Mouse (Mus musculus): ENCODE measurements around the gene Card14. TPM values are rescaled to one million over a fixed set of nuclear protein-coding genes. Genes with fewer than 3 reads are reported as not detected.
"Not testable (repeated sequence)": the region's sequence is repeated elsewhere in the genome, so short reads cannot be mapped to it uniquely, and the experiment has no call there.

Card14 gene
- polyA plus RNA-seq, 1 experiment from 2014 or later = 0.30 TPM

DNA sequence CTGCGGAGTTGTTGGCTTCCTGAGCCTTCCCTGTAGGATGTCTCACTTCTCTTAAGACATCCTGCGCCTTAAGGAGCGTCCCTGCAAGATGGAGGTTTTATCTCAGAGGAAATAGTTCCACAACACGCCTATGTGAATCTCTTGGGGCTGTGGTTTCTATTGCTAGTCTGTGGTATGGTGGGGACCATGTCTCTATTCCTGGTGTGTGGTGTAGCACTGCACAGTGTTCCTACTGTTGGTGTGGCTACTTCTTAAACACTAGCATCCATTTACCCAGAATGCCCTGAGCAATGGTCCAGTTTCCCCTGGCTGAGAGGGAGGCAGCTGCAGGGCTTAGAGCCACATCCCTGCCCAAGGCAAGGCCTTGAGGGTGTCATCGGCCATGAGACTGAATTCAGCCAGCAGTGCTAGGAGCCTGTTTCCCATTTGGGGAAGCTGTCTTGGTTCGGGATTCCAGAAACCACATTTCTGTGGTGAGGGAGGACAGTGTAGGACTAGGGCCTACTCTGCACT is 74.8 kb downstream of the Card14 start:
- Histone ChIP-seq H3K27me3 (ENCODE audit: low read depth, poor library complexity, severe bottlenecking) (peaks cover 5% of the 10 kb centered on the region; the same call in 1 of the 2 replicates), H3K4me1 (no peaks in the 10 kb centered on the region), H3K27ac (no peak overlapping the region), H3K9me3 (replicated peaks) (no peaks in the 10 kb centered on the region), H3K36me3 (peaks cover 37% of the 10 kb centered on the region), H3K4me3 (no peak overlapping the region)
- no peak for DNase-seq (ENCODE audit: low spot score)
- WGBS = 80% methylated on average over 6 of the region's 6 CpGs

DNA sequence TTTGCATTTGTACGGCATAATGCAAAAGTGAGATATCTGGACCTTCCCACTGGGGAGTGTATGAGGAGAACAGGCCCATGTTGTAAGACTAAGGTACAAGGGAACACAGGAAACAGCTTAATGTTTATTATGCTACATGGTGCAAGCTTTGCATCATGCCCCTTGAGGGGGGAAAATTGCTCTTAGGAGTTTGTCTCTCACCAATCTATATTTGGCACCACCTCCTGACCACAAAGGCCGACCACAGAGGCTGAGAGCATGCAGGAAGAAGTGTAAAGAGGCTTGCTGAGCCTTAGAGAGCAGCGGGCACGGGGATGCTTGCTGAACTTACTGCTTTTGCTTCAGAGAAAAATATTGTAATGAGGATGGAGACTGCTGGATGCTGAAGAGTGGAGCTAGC is 77.3 kb downstream of the Card14 start:
- Histone ChIP-seq H3K4me3 (no peak overlapping the region), H3K27ac (no peak overlapping the region), H3K27me3 (ENCODE audit: low read depth, poor library complexity, severe bottlenecking) (peaks cover 30% of the 10 kb centered on the region), H3K9me3 (replicated peaks) (no peaks in the 10 kb centered on the region), H3K4me1 (peaks cover 6% of the 10 kb centered on the region), H3K36me3 (peaks cover 12% of the 10 kb centered on the region)
- DNase-seq (ENCODE audit: low spot score) = no peak
- 92% methylated on average over 4 of the region's 4 CpGs for WGBS

DNA sequence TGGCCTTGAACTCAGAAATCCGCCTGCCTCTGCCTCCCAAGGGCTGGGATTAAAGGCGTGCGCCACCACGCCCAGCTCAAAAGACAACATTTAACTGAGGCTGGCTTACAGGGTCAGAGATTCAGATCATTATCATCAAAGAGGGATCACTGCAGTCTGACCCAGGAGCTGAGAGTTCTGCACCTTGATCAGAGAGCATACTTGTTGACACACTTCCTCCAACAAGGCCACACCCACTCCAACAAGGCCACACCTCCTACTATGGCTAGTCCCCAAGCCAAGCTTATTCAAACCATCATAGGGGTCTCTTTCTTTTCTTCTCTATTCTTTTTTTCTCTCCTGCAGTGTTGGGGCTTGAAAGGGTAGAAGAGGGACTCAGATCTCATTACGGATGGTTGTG is 78.7 kb downstream of the Card14 start:
- H3K4me1 ChIP-seq = peaks cover 19% of the 10 kb centered on the region
- H3K9me3 ChIP-seq (replicated peaks) = no peaks in the 10 kb centered on the region
- peaks cover 44% of the 10 kb centered on the region for H3K27me3 ChIP-seq (ENCODE audit: low read depth, poor library complexity, severe bottlenecking)
- H3K4me3 ChIP-seq = no peak overlapping the region
- 0 out of 2 replicates have a peak, but pooled peaks cover 6% of the 10 kb centered on the region for H3K36me3 ChIP-seq
- no peak overlapping the region for H3K27ac ChIP-seq
- WGBS = 91% methylated on average over 5 of the region's 5 CpGs
- DNase-seq (ENCODE audit: low spot score) = no peak

DNA sequence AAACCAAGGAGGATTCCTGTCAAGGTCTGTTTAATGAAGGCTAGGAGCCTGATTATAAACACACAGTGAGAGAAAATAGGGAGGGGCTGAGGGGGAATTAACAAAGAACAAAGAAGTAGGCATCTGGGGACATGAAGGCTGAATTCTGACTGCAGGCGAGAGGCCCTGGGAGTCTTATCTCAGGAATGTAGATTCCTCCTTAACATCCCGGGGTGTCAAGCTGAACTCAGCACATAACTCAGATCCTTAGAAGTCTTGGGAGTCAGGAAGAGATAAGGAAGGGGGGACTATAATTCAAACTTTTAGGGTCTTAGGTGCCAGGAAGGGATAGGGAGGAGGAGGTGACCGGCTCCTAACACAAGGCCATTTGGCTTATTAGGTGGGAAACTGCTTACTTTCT is 79.7 kb downstream of the Card14 start:
- not testable (repeated sequence) for H3K36me3 ChIP-seq; H3K4me3 ChIP-seq; H3K9me3 ChIP-seq (replicated peaks); DNase-seq (ENCODE audit: low spot score); H3K27ac ChIP-seq
- Histone ChIP-seq H3K4me1 (peaks cover 25% of the 10 kb centered on the region), H3K27me3 (ENCODE audit: low read depth, poor library complexity, severe bottlenecking) (peaks cover 54% of the 10 kb centered on the region)
- WGBS = 8% methylated on average over 3 of the region's 3 CpGs

DNA sequence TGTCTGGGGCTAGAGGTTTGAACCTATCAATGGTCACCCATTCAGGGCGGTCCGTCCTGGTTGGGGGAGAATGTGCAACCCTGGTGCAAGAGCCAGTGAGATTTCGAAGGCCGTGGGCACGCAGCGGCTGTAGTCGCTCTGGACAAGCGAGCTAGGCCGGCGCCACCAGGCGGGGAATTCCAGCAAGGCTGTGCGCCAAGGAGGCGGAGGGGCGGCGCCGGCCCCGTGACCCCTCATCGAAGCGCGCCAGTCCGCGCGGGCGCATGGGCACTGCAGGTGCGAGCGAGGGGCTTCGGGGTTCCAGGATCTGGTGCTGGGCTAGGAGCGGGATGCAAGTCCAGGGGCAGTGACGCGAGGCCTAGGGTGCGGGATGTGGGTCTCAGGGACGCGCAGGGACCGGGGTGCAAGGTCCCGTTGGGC is 82.3 kb downstream of the Card14 start:
- peak; percentile 87 for DNase-seq (ENCODE audit: low spot score)
- Histone ChIP-seq H3K27ac (peak overlapping the region; percentile 76), H3K9me3 (replicated peaks) (no peaks in the 10 kb centered on the region), H3K27me3 (ENCODE audit: low read depth, poor library complexity, severe bottlenecking) (peaks cover 73% of the 10 kb centered on the region), H3K4me1 (peaks cover 42% of the 10 kb centered on the region), H3K36me3 (no peaks in the 10 kb centered on the region), H3K4me3 (peak overlapping the region; percentile 67)
- WGBS = under 1% methylated on average over 35 of the region's 35 CpGs

DNA sequence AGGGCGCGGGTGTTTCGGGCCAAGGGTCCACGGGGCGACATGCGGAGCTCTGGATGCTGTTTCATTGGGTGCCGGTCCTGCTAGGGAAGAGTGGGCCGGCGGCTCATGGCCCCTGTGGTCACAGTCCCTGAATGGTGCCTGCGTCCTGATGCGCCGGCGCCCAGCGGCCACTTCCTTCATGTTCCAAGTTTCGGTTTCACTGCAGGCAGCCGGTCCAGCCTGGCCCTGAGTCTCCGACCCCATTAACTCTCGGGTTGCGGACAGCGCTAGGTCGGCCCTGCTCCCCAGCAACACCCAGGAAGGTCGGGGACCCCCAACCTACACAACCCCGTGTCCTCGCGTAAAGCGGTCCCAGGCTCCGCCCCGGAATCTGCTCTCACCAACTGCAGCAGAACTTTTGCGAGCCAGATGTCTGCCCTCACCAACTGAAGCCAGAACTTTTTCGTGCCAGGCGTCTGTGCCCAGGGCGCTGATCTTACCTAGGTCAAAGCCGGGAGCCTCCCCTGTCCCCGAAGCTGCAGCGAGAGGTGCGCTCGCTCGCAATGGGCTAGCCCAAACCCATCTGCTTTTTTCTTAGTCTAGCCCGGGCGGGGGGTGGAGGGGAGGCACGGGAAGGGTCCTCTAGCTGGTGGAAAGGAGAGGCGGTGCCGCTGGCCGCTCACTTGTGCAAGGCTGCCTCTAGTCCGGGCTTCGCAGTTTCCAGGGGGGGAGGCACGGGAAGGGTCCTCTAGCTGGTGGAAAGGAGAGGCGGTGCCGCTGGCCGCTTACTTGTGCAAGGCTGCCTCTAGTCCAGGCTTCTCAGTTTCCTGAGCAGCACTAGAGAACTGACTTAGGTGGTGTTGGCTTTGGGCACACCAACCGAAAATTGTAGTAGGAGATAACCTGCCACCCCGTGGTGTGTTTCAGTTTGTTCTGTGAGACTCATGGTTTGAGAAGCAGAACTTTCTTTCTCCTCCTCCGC is 83.0 kb downstream of the Card14 start:
- Histone ChIP-seq H3K36me3 (no peaks in the 10 kb centered on the region), H3K4me3 (peak overlapping the region; percentile 67), H3K9me3 (replicated peaks) (no peaks in the 10 kb centered on the region), H3K27ac (peak overlapping the region; percentile 76), H3K4me1 (peaks cover 42% of the 10 kb centered on the region), H3K27me3 (ENCODE audit: low read depth, poor library complexity, severe bottlenecking) (peaks cover 80% of the 10 kb centered on the region)
- WGBS = 2% methylated on average over 53 of the region's 53 CpGs
- DNase-seq (ENCODE audit: low spot score) = peak; percentile 69

DNA sequence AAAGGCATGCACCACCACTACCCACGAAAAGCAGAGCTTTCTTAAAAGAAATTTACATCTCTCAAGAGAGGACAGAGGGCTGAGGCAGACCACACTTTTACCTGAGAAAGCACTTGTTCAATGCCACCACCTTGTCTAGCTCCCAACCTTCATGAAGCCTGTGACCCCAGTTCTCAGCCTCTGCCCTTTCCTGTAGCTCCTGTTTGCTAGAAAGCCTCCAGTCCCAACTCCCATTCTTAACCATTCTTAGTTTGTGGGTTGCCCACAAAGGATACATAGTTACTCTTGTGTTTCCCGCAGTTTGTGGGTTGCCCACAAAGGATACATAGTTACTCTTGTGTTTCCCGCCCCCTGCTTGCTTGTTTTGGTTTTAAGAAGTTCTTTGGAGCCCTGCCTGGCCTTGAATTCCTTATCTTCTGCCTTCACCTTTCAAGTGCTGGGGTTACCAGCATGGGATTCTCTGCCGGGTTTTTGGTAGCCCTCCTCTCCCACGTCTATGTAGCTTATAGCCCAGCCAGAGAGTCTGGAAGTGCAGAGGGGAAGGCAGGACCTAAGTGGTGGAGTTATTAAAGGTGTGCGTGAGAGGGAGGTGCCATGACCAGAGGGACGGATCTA is 83.9 kb downstream of the Card14 start:
- no peak for DNase-seq (ENCODE audit: low spot score)
- 35% methylated on average over 7 of the region's 7 CpGs for WGBS

DNA sequence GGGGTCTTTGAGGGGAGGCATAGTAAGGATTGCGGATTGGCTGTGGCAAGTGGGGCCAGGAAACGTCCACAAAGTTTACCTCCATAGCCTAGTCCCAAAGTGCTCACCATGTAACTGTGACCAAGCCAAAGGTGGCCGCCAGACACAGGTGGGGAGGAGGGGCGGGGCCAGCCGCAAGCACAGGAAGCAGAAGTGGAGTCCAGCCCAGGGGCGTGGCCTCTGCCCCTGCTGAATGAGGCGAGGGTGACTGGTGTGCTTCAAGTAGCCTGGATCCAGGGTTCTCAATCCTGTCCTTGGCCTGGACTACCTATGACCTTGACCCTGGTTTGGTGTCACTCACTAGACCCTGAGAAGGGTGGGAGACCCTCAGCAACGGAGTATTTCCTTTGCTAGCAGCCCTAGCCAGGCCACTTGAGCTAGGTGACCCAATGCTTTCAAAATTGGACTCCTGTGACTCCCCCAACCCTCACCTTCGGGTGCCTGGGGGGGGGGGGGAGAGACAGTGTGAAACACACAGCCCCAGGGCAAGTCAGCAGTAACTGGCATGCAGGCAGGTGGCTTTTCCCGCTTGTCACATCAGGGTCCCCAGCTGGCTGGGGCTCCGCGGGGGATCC is 84.5 kb downstream of the Card14 start:
- DNase-seq (ENCODE audit: low spot score) = peak; percentile 61
- Histone ChIP-seq H3K4me1 (peaks cover 42% of the 10 kb centered on the region), H3K36me3 (no peaks in the 10 kb centered on the region), H3K27ac (peak overlapping the region; percentile 70; the same call in 1 of the 2 replicates), H3K4me3 (peak overlapping the region; percentile 60), H3K9me3 (replicated peaks) (no peaks in the 10 kb centered on the region), H3K27me3 (ENCODE audit: low read depth, poor library complexity, severe bottlenecking) (peaks cover 90% of the 10 kb centered on the region)
- WGBS = 9% methylated on average over 12 of the region's 12 CpGs

More for the DNA sequence above, 83.9 kb downstream of the Card14 start:
- Histone ChIP-seq H3K27me3 (ENCODE audit: low read depth, poor library complexity, severe bottlenecking) (peaks cover 89% of the 10 kb centered on the region), H3K27ac (no peak overlapping the region), H3K9me3 (replicated peaks) (no peaks in the 10 kb centered on the region), H3K4me1 (peaks cover 42% of the 10 kb centered on the region), H3K4me3 (peak overlapping the region; percentile 60), H3K36me3 (no peaks in the 10 kb centered on the region)

DNA sequence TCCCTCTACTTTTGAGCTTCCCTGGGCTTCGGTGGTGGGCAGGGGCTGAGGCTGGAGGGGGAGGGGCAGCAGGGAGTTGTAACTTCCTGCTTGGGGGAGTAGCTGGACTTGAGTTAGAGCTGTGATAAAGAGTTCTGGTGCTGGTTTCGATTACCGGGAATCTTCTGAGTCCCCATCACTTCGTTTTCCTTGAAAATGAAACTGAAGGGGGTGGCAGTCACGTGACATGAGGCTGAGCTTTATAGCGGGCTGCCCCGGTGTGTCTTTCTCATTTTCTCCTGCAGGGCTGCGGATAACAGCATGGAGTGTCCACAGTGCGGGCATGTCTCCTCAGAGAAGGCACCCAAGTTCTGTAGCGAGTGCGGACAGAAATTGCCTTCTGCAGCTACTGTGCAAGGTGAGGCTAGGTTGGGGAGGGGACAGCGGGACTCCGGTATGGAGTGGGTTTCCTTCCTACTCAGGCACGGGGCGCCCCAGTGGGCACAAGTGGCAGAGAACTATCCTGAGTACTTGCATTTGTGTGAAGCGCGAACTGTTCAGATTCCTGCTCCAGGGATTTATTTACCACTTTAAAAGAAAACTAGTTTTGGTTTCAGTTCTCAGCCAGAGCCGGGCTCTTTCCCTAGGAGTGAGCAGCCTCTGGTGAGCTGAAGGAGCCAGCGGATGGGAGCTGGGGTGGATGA is 85.4 kb downstream of the Card14 start, which contains the start of gene Rnf213:
Gene Rnf213, plus strand, starts transcription at position 301 of the 683 bp plus-strand sequence.
- Histone ChIP-seq H3K9me3 (replicated peaks) (no peaks in the 10 kb centered on the region), H3K4me3 (peak within 1 kb of the TSS; percentile 60), H3K36me3 (no peaks in the 10 kb centered on the region), H3K4me1 (peaks cover 42% of the 10 kb centered on the region), H3K27ac (peak within 1 kb of the TSS; percentile 76), H3K27me3 (ENCODE audit: low read depth, poor library complexity, severe bottlenecking) (peaks cover 82% of the 10 kb centered on the region)
- 3% methylated on average over 19 of the region's 19 CpGs for WGBS
- DNase-seq (ENCODE audit: low spot score) = peak; percentile 74

DNA sequence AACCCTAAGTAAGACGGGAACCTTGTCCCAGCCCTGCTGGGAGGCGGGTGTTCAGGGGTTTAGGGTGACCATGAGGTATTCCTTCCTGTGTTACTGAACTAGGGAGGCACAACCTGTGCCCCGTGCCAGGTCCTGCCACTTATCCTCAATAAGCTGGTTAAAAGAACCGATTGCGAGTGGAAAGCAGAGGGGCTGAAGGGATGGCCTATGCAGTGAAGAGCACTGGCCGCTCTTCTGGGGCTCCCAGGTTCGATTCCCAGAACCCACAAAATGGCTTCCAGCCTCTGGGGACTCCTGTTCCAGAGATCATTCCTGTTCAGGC is 85.9 kb downstream of the Card14 start:
- 17% methylated on average over 7 of the region's 7 CpGs for WGBS
- Histone ChIP-seq H3K36me3 (no peaks in the 10 kb centered on the region), H3K27ac (peak overlapping the region; percentile 76), H3K9me3 (replicated peaks) (no peaks in the 10 kb centered on the region), H3K4me3 (peak overlapping the region; percentile 60), H3K4me1 (peaks cover 42% of the 10 kb centered on the region), H3K27me3 (ENCODE audit: low read depth, poor library complexity, severe bottlenecking) (peaks cover 77% of the 10 kb centered on the region)
- DNase-seq (ENCODE audit: low spot score) = no peak

DNA sequence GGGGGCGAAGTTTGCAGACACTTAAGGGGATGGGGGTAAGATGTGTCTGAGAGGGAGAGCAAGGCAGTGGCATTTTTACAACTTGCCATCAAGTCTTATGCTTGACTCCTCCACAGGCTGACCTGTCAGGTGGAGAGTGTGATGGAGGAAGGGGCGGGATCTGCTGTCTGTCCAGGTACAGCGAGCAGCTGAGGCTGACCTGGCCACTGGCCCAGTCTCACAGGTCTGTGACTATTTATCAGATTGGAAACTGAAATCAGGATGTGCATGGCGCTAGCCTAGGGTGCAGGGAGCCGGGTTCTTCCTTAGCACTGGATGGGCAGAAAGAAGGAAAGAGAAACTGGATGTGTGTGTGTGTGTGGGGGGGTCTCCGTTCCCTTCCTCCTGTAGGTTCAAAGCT is 86.6 kb downstream of the Card14 start:
- Histone ChIP-seq H3K4me3 (no peak overlapping the region), H3K36me3 (no peaks in the 10 kb centered on the region), H3K4me1 (peaks cover 42% of the 10 kb centered on the region), H3K27me3 (ENCODE audit: low read depth, poor library complexity, severe bottlenecking) (peaks cover 69% of the 10 kb centered on the region), H3K9me3 (replicated peaks) (no peaks in the 10 kb centered on the region), H3K27ac (no peak overlapping the region)
- DNase-seq (ENCODE audit: low spot score) = no peak
- WGBS = 45% methylated on average over 6 of the region's 6 CpGs

Measured in limb, embryonic 10.5 days (tissue).